Mouse (Mus musculus) cerebellum, adult 11-12 months (tissue): ENCODE results near the gene Noc3l.

ENCODE experiments used
- DNase-seq: peaks from one replicate; pipeline ENCODE4 v3.0.0; 2022

The Noc3l gene

GRCm38 (mm10) chr19:38758056-38758455 is 61.0 kb downstream of the Noc3l start:
- no peak for DNase-seq

- no peak for DNase-seq
Observed at GRCm38 (mm10) chr19:38757161-38757560, 61.9 kb downstream of the Noc3l start.

- DNase-seq: no peak
Observed at GRCm38 (mm10) chr19:38750192-38750591, 68.8 kb downstream of the Noc3l start.

- no peak for DNase-seq
Observed at GRCm38 (mm10) chr19:38746492-38747014, 72.5 kb downstream of the Noc3l start.

GRCm38 (mm10) chr19:38745810-38746491 is 73.1 kb downstream of the Noc3l start:
- no peak for DNase-seq

- DNase-seq: no peak
Observed at GRCm38 (mm10) chr19:38744546-38744945, 74.5 kb downstream of the Noc3l start.
